Mouse (Mus musculus) layer of hippocampus, adult 8-10 months (tissue): ENCODE results near the gene Mms19. TPM values are rescaled to one million over a fixed set of nuclear protein-coding genes. Genes with fewer than 3 reads are reported as not detected.
A peak's percentile ranks its signal among the peaks of the same experiment; 100 is the strongest.
"Not testable (repeated sequence)": the region's sequence is repeated elsewhere in the genome, so short reads cannot be mapped to it uniquely, and the experiment has no call there.

Experiments
- DNase-seq, 2 experiments: peaks; one replicate each; pipeline ENCODE4 v3.0.0; 2022; ENCODE audit warnings: low spot score in 2 of 2
- total RNA-seq, 4 experiments: library from RNA; stranded (reverse); gene quantifications; 2 replicates each; pipeline ENCODE4 v1.2.4; 2022

Mms19 gene
- total RNA-seq, 4 experiments from 2014 or later: 30.8 to 60.2 (median 39.4) TPM

DNA sequence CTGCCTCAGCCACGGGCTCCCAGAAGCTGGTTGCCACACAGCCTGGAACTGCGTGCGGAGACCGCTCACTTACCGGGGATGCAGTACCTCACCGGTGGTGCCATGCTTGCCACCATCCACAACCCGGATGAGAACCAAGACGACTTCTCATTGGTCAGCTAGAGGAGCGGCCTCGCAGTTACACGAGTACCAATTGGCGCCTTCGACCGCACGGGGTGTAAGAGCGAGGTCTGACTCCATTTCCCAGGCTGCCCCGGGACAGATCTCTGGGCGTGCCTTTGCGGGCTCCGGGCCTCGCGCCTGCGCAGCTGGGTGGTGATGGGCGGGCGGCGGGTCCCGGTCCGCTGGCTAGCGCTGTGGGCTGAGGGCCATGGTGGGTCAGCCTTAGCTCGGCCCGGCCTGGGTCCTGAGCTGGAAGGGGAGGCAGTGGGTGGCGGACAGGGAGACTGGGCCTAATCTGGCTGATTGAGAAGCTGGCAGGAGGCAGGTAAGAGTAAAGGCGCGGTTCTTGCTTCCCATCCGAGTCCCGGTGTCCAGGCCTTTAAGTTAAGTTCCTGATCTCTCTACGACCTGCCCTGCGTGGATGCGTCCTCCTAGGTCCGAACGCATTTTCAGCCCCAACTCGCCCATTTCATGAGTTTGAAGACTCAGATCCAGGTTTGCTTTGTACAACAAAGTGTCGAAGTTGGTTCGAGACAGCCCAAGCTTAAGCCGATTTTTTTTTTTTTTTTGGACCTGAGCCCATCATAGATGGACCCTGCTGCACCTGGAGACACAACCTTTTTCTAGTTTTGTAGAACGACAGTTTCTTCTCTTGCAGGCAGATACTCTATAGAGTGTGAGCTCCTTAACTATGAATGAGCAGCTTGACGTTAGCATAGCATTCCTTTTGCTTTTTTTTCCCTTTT is 47.5 kb downstream of the Mms19 start, which contains the start of the genes Exosc1 and Zdhhc16:
TSS of gene Exosc1 (minus strand) at position 245 of the 908 bp plus-strand sequence.
TSS of gene Zdhhc16 (plus strand) at position 302 of the 908 bp plus-strand sequence.
- peak; percentile 99 for DNase-seq

DNA sequence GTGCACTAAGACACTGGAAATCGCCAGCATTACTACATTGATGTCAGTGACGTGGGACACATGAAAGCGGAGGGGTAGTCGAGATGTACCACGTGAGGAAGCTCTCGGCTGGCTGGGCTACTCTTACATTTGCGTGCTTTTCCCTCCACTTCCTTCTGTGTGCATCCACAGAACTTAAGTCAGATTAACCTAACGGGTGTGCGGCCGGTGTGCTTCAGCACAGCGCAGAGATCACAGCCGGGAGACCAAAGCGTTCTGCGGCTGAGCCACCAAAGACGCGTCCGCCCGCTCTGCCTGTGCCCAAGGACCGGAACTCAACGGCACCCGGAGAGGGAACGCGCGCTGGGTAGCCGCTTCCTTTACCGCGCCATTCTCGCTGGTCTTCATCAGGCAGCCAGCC is 48.3 kb downstream of the Mms19 start:
- DNase-seq: peak in 1 of 2 experiments; percentile 15

- DNase-seq: no peak
These were observed 60.4 kb downstream of the Mms19 start for GRCm38 (mm10) chr19:41920412-41921067.

DNA sequence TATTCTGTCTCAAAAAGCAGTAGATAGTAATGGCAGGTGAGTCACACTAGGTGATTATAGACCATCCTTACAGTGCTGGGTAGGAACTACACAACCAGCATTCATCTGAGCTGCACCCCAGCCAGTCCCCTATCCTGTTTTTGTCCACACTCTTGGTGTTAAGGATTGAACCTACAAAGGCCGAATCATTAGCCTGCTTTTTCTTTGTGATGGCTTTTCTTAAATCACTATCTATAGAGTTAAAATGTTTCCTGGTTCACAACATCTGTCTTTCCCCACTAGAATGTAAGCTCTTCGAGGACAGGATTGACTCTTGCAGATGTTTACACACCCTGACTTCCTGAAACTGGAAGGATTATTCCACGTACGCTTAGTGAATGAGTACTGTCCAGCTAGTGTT is 61.5 kb downstream of the Mms19 start:
- DNase-seq: no peak

DNA sequence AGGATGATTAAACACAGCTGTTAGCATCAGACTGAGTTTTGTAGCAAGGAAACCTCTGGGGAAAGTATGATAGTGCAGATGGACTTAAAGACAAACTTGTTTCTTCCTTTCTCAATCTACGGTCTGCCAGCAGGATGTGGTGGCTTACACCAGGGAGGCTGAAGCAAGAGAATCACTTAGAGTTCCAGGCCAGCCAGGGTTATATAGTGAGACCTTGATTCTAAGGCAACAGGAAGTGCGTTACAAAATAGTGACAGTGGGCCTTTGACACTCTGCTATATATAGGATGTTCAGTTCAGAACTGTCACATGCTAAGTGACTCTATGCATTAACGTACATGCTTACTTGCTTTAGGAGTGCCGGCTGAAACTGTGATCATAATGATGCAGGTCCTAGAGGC is 64.1 kb downstream of the Mms19 start:
- DNase-seq: no peak

DNA sequence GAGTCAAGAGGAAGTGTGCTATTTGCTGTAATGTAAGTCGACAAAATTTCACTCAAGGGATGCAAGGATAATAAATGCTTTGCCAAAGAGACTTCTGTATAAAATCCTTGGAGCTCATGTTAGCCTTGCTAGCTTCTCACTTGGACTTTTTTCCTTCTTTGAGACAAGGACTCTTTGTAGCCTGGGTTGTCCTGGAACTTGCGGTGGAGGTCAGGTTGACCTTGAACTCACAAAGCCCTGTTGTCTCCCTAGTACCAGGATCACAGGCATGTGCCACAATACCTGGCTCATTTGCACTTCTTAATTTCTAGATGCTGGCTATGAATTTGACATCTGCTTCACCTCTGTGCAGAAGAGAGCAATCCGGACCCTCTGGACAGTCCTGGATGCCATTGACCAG is 65.7 kb downstream of the Mms19 start:
- DNase-seq: no peak

DNA sequence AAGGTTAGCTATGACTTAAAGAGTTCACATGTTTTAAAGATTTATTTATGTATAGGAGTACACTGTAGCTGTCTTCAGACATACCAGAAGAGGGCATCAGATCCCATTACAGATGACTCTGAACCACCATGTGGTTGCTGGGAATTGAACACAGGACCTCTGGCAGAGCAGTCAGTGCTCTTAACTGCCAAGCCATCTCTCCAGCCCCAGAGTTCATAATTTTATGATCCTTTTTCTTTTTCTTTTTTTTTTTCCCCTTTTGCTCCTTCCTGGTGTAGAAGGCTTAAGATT is 66.4 kb downstream of the Mms19 start:
- not testable (repeated sequence) for DNase-seq

DNA sequence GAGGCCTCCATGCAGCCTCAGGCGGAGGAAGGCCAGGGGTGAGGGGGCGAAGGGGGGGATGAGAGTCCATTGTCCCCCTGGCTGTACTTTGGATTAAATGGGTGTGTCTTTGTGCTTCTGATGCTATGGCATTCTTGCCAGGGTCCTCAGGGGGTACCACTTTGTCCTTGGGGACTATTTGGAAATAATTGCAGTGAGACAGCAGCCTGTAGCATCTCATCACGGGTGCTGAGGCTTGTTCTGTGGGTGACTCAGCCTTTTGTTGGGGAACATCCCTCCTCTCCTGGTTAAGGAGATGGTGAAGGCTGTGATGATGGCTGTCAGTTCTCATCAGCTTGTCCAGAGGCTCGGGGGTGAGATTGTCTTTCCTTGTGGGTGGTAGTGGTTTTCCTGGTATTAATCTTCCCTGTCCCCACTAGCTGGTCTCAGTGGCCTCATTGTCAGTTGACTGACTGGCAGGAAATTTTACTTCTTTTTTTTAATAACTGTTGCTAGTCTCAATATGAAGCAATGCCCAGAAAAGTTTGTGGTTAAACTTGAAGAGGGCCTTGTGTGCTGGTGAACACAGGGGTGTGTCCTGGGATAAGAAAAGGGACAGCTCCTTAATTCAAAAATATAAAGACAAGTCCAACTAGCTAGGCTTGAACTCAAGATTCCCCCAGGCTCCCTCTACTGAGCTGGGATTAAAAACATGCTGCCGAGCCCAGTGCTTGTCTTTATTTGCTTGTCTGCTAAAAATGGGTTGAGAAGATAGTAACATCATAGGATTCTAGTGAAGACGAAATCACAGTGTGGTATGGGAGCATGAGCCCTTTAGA is 67.0 kb downstream of the Mms19 start:
- no peak for DNase-seq

DNA sequence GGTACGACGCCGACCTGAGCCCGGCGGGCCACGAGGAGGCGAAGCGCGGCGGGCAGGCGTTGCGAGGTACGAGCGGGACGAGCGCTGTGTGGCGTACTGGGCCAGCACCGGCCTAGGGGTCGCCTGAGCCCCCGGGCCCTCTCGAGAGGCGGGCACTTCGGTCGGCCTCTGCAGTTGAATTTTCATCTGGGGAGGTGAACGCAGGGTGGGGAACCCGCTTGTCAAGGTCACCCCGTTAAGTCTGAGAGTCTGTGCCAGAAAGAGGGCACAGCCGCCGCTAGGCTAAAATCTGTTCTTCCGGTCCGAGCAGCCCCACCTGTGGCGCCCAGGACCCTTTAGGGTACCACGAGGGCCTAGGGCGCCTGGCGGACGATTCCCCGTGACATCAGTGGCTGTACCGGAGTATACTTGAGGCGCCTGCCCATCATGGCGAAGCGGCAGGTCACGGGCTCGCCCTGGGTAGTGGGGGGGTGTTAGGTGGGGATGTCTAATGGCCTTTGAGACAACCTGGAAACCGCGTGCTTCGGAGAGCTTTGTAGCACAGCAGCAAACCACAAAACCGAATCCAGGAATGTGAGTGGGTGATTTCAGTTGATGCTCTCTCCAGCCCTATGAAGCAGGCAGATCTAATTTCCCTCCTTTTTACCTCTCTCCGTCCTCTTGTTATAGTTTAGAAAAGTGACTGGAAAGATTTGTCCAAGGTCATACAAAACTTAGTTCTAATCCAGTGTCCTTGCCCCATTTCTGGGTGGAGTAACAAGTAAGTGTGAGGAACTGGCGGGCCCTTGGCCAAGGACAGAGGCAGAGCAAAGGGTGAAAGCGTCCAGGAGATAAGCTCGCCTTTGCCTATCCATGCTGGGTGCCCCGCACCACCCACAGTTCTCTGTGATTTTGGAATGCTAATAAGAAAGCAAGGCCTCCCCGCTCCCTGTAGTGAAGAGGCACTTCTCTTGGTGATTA is 68.6 kb downstream of the Mms19 start:
- DNase-seq: peak; percentile 37 to 45

DNA sequence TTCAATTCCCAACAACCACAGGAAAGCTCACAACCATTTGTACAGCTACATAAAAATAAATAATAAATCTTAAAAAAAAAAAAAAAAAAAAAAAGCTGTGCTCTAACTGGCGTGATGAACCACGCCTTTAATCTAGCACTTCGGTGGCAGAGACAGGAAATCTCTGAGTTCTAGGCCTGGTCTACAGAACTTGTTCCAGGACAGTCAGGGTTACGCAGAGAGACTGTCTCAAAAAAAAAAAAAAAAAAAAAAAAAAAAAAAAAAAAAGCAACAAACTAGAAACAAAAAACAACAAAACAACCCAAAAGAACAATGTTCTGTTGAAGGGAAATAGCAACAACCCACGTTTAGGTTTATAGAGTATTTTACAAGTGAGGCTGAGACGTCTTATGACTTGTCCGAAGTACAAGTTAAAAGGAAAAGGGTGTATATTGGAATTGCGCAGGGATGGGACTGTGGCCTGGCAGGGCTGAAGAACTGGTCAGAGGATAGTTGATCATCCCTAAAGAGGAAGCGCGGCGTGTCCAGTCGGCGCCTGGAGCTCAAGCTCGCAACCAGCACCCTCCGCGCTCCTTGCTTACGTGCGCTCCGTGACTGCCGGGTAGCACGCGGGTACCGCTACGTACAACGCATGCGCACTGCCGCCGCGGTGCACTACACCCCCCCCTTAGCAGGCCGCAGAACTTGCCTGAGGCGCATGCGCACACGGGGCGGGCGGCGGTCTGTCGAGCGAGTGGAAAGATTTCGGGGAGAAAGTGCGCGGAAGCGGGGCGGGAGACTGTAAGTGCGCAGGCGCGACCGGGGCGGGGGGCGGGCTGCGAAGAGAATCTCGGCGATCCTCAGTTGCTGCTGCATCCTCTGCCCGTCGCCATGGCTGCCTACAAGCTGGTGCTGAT is 69.5 kb downstream of the Mms19 start, which contains the start of gene Pgam1:
TSS of gene Pgam1 (plus strand) at position 746 of the 896 bp plus-strand sequence.
- peak; percentile 91 to 95 for DNase-seq

GRCm38 (mm10) chr19:41910396-41910795 is 70.6 kb downstream of the Mms19 start:
- no peak for DNase-seq

DNA sequence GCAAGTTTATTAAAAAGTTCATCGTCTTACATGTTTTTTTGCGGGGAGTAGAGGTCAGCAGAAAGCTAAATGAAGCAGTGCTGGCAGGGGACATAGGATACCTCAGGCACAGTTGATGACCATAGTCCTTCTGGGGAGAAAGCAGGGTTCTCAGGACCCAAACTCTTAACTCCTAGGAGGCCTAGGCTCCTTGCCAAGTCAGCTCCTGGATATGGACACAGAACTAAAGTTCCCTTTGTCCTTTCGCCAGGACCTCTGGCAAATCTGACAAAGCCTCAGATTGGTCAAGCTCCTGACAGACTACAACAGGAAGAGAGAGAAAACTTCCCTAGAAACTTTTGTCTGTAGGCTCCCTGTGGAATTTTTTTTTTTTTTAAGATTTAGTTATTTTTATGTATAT is 72.2 kb downstream of the Mms19 start:
- no peak for DNase-seq

DNA sequence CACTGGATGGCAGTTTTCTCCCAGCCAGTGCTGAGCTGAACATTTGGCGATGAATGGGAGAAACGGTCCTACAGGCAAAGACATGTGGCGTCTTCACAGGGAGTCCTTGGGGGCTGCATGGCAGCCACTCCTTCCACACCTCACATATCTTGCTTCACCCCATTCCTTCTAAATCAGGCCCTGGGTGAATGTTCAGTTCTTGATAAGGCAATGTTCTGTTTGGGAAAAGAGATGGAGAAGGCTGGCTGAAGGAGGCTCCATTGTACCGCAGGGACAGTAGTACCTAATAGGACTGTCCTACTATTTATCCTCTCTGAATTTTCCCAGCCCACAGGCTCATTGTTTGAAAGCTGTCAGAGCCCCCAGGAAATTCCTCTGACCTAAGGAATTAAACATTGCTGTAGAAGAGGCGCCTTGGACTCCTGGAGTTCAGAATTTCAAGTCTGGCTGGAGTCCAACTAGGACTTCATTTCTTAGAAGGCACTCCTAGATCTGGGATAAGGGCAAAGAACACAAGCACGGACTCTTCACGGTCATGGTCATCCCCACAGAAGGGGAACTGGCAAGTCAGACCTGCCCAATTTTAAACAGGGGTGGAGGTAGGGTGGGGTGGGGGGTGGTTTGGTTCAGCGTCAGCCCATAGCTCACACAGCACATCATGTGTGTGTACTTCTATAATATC is 73.7 kb downstream of the Mms19 start:
- DNase-seq: no peak

DNA sequence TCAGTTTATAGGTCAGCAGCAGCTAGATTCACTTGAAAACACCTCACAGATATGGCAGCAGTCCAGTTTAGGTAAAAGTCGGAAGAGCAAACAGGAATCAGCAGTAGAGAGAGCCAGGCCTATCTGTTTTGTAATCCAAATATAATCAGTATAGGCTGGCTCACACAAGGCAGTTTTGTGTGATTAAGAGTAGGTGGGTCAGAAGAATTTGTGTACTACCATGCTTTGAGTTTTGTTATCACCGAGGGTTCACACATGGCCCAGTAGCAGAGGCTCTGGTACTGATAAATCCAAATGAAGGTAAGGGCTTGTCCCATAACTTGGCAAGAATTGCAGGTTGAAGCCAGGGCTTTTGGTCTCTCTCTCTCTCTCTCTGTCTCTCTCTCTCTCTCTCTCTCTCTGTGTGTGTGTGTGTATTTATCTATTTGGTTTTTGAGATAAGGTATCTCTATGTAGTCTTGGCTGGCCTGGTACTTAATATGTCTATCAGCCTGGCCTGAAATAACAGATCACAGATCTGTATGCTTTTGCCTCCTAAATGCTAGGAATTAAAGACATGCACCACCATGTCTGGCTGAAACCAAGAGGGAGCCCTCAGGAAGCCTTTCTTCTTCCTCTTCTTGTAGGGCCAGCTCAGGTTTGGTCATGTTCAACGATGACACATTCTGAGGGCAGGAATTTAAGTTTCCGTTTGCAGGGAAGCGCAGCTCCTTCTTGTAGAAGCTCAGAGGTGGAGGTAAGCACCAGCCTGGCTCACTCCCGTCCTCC is 74.5 kb downstream of the Mms19 start:
- no peak for DNase-seq

- no peak for DNase-seq
These were observed 75.7 kb downstream of the Mms19 start for GRCm38 (mm10) chr19:41905246-41905645.

GRCm38 (mm10) chr19:41902848-41903593 is 77.9 kb downstream of the Mms19 start:
- DNase-seq: no peak

DNA sequence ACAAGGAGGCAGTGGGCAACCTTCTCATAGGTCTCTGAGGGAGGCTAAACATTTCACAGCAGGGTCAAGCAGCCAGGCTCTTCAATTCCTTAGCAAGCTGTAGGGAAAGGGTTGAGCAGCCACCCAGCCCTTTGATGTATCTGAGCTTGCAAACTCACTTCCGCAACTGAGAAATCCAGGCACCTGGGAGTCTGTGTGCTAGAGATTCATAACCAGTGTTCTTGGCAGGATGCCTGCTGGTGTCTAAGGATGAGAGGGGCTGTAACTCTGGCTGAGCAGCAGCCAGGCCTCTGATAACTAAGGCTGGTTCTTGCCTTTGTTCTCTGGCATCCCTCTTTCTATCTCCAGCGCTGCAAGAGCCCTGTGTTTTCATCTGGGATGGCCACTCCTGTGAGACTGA is 79.3 kb downstream of the Mms19 start:
- DNase-seq: no peak
